Mouse (Mus musculus) myocyte (in vitro differentiated cells): ENCODE results near the gene Tgm2. TPM values are rescaled to one million over a fixed set of nuclear protein-coding genes. Genes with fewer than 3 reads are reported as not detected.

ENCODE experiments used
- H3K27me3 ChIP-seq: one replicate; pipeline ENCODE4 v1.6.1; 2011; ENCODE audit not compliant: control insufficient read depth, insufficient read depth, insufficient read length
- H3K36me3 ChIP-seq: one replicate; pipeline ENCODE4 v1.6.1; 2011; ENCODE audit not compliant: control insufficient read depth, insufficient read depth
- H3K4me2 ChIP-seq: one replicate; pipeline ENCODE4 v1.6.1; 2011; ENCODE audit warnings: low read depth, control low read depth
- H3K4me3 ChIP-seq: one replicate; pipeline ENCODE4 v1.5.1; 2011; ENCODE audit warnings: mild to moderate bottlenecking, control low read depth, moderate library complexity
- H3K79me2 ChIP-seq: one replicate; pipeline ENCODE4 v1.6.1; 2011; ENCODE audit not compliant: control insufficient read depth, insufficient read depth
- H3ac ChIP-seq: one replicate; pipeline ENCODE4 v1.6.1; 2011; ENCODE audit not compliant: control insufficient read depth, insufficient read length
- CEBPB ChIP-seq: IDR thresholded peaks from 2 replicates; pipeline ENCODE4 v1.6.1; 2011; ENCODE audit warnings: mild to moderate bottlenecking, moderate library complexity; ENCODE audit not compliant: poor library complexity, insufficient read depth, severe bottlenecking
- E2F4 ChIP-seq: IDR thresholded peaks from one replicate; pipeline ENCODE4 v1.6.1; 2011; ENCODE audit warnings: mild to moderate bottlenecking, control low read depth, moderate library complexity; ENCODE audit not compliant: insufficient read depth
- MAX ChIP-seq: IDR thresholded peaks from one replicate; pipeline ENCODE4 v1.6.1; 2011; ENCODE audit warnings: low read depth, mild to moderate bottlenecking, control low read depth
- MYOD1 ChIP-seq, 3 experiments: IDR thresholded peaks; one replicate each; pipeline ENCODE4 v1.6.1; 2011; ENCODE audit warnings: control low read depth in 2 of 3, low read depth in 2 of 3, mild to moderate bottlenecking in 2 of 3, moderate library complexity in 1 of 3; ENCODE audit not compliant: insufficient read length in 2 of 3, control insufficient read depth in 1 of 3
- MYOG ChIP-seq, 3 experiments: IDR thresholded peaks; one replicate each; pipeline ENCODE4 v1.6.1; 2011; ENCODE audit warnings: control low read depth in 2 of 3, low read depth in 2 of 3, mild to moderate bottlenecking in 2 of 3; ENCODE audit not compliant: insufficient read length in 2 of 3, control insufficient read depth in 1 of 3, insufficient read depth in 1 of 3
- POLR2A ChIP-seq: IDR thresholded peaks from one replicate; pipeline ENCODE4 v1.6.1; 2011; ENCODE audit warnings: low read depth, mild to moderate bottlenecking, control low read depth, moderate library complexity; ENCODE audit not compliant: insufficient read length
- POLR2AphosphoS2 ChIP-seq: IDR thresholded peaks from one replicate; pipeline ENCODE4 v1.6.1; 2011; ENCODE audit warnings: low read depth, control low read depth; ENCODE audit not compliant: insufficient read length
- REST ChIP-seq: IDR thresholded peaks from one replicate; pipeline ENCODE4 v1.6.1; 2011; ENCODE audit warnings: mild to moderate bottlenecking, control low read depth, moderate library complexity; ENCODE audit not compliant: insufficient read depth, insufficient read length
- SRF ChIP-seq: IDR thresholded peaks from one replicate; pipeline ENCODE4 v1.6.1; 2011; ENCODE audit warnings: low read depth; ENCODE audit not compliant: control insufficient read depth, insufficient read length
- TCF12 ChIP-seq: IDR thresholded peaks from one replicate; pipeline ENCODE4 v1.6.1; 2011; ENCODE audit warnings: mild to moderate bottlenecking, control low read depth; ENCODE audit not compliant: poor library complexity, insufficient read depth, severe bottlenecking
- TCF3 ChIP-seq: IDR thresholded peaks from one replicate; pipeline ENCODE4 v1.6.1; 2011; ENCODE audit warnings: low read depth, control low read depth; ENCODE audit not compliant: insufficient read length
- USF1 ChIP-seq: IDR thresholded peaks from one replicate; pipeline ENCODE4 v1.6.1; 2011; ENCODE audit warnings: low read depth, mild to moderate bottlenecking, control low read depth, moderate library complexity
- polyA plus RNA-seq: library from polyadenylated mRNA; unstranded; fragments of >200 nt; fragmentation: generic; extraction: Trizol; gene quantifications from one replicate; pipeline ENCODE4 v1.2.1, GENCODE M21; 2012; ENCODE audit warnings: missing spikeins

Gene Tgm2
- polyA plus RNA-seq, 1 experiment, result 61.0 TPM

- H3K27me3 ChIP-seq, result no peaks in the 10 kb centered on the region
- no peak overlapping the region for H3ac ChIP-seq
- no peaks in the 10 kb centered on the region for H3K36me3 ChIP-seq
- TF ChIP-seq MAX (no peak), MYOG (IDR thresholded peaks at IDR 0.05; ENCODE audit: control insufficient read depth in 1 of 3, insufficient read depth in 1 of 3, insufficient read length in 2 of 3, low read depth in 2 of 3) (no peak), TCF3 (no peak), USF1 (no peak), SRF (no peak)
- no peak overlapping the region for H3K4me2 ChIP-seq
- no peak overlapping the region for H3K4me3 ChIP-seq
- H3K79me2 ChIP-seq, result no peaks in the 10 kb centered on the region
These were observed 29.6 kb downstream of the Tgm2 start for GRCm38 (mm10) chr2:158116653-158117052.

GRCm38 (mm10) chr2:158115838-158116453 is 30.3 kb downstream of the Tgm2 start:
- Histone ChIP-seq H3K4me2 (no peak overlapping the region), H3K79me2 (no peaks in the 10 kb centered on the region), H3K4me3 (no peak overlapping the region), H3ac (no peak overlapping the region), H3K36me3 (no peaks in the 10 kb centered on the region), H3K27me3 (no peaks in the 10 kb centered on the region)
- TF ChIP-seq POLR2A (no peak), SRF (no peak), CEBPB (no peak), TCF12 (no peak), MAX (no peak), MYOD1 (IDR thresholded peaks at IDR 0.05; ENCODE audit: control insufficient read depth in 1 of 3, insufficient read length in 2 of 3, low read depth in 2 of 3) (no peak), REST (no peak), POLR2AphosphoS2 (no peak), TCF3 (no peak), MYOG (IDR thresholded peaks at IDR 0.05; ENCODE audit: control insufficient read depth in 1 of 3, insufficient read depth in 1 of 3, insufficient read length in 2 of 3, low read depth in 2 of 3) (no peak), E2F4 (no peak), USF1 (no peak)

- no peak for TF ChIP-seq TCF12
- TF ChIP-seq MYOG (IDR thresholded peaks at IDR 0.05; ENCODE audit: control insufficient read depth in 1 of 3, insufficient read depth in 1 of 3, insufficient read length in 2 of 3, low read depth in 2 of 3), result no peak
- no peak for TF ChIP-seq TCF3
- no peak for TF ChIP-seq MAX
- TF ChIP-seq POLR2A, result no peak
- TF ChIP-seq USF1, result no peak
- no peak for TF ChIP-seq REST
- no peak for TF ChIP-seq CEBPB
- TF ChIP-seq SRF, result no peak
- TF ChIP-seq E2F4, result no peak
- no peak for TF ChIP-seq MYOD1 (IDR thresholded peaks at IDR 0.05; ENCODE audit: control insufficient read depth in 1 of 3, insufficient read length in 2 of 3, low read depth in 2 of 3)
- TF ChIP-seq POLR2AphosphoS2, result no peak
- Histone ChIP-seq H3K27me3 (no peaks in the 10 kb centered on the region), H3K79me2 (no peaks in the 10 kb centered on the region), H3K4me3 (no peak overlapping the region), H3K36me3 (no peaks in the 10 kb centered on the region), H3ac (no peak overlapping the region), H3K4me2 (no peak overlapping the region)
These were observed 31.3 kb downstream of the Tgm2 start for GRCm38 (mm10) chr2:158114931-158115330.

GRCm38 (mm10) chr2:158113591-158114257 is 32.5 kb downstream of the Tgm2 start:
- Histone ChIP-seq H3K4me2 (peak overlapping the region; percentile 51), H3K27me3 (no peaks in the 10 kb centered on the region), H3K79me2 (no peaks in the 10 kb centered on the region), H3ac (no peak overlapping the region), H3K4me3 (no peak overlapping the region), H3K36me3 (no peaks in the 10 kb centered on the region)
- TF ChIP-seq USF1, result no peak
- no peak for TF ChIP-seq REST

GRCm38 (mm10) chr2:158109516-158109915 is 36.7 kb downstream of the Tgm2 start:
- no peaks in the 10 kb centered on the region for H3K27me3 ChIP-seq
- no peaks in the 10 kb centered on the region for H3K36me3 ChIP-seq
- no peak for TF ChIP-seq POLR2A
- no peak for TF ChIP-seq CEBPB
- TF ChIP-seq REST, result no peak
- no peaks in the 10 kb centered on the region for H3K79me2 ChIP-seq
- H3K4me2 ChIP-seq, result peak overlapping the region; percentile 36
- H3ac ChIP-seq, result no peak overlapping the region
- no peak overlapping the region for H3K4me3 ChIP-seq
